Mouse (Mus musculus) kidney, adult 2 months (tissue): ENCODE results near the gene Mymk. TPM values are rescaled to one million over a fixed set of nuclear protein-coding genes. Genes with fewer than 3 reads are reported as not detected.
A peak's percentile ranks its signal among the peaks of the same experiment; 100 is the strongest.

ENCODE experiments used
- DNase-seq: peaks from one replicate; pipeline ENCODE4 v3.0.0; 2021
- H3K27ac ChIP-seq: fragments of 200-500 bp; 2 replicates; pipeline ENCODE4 v1.5.1; 2012; ENCODE audit warnings: low read depth, low read length, control low read depth, inconsistent platforms; ENCODE audit not compliant: insufficient read depth
- H3K27me3 ChIP-seq: fragments of 200-500 bp; replicated peaks from 2 replicates; pipeline ENCODE4 v1.6.1; 2012; ENCODE audit warnings: mild to moderate bottlenecking, moderate library complexity, low read length, inconsistent platforms; ENCODE audit not compliant: control insufficient read depth, insufficient read depth
- H3K36me3 ChIP-seq: fragments of 200-500 bp; 2 replicates; pipeline ENCODE4 v1.6.1; 2012; ENCODE audit warnings: mild to moderate bottlenecking, moderate library complexity, low read length, inconsistent platforms; ENCODE audit not compliant: control insufficient read depth, insufficient read depth
- H3K4me1 ChIP-seq: fragments of 200-500 bp; 2 replicates; pipeline ENCODE4 v1.6.1; 2011; ENCODE audit warnings: low read length; ENCODE audit not compliant: control insufficient read depth, insufficient read depth
- H3K4me3 ChIP-seq: fragments of 200-500 bp; 2 replicates; pipeline ENCODE4 v1.5.1; 2011; ENCODE audit warnings: mild to moderate bottlenecking, low read depth, low read length, control low read depth; ENCODE audit not compliant: insufficient read depth
- CTCF ChIP-seq: fragments of 200-500 bp; conservative IDR thresholded peaks from 2 replicates; pipeline ENCODE4 v1.5.1; 2011; ENCODE audit warnings: low read depth, mild to moderate bottlenecking, control low read depth, low read length, moderate library complexity, mixed read lengths; ENCODE audit not compliant: insufficient read depth, insufficient read length
- POLR2A ChIP-seq: fragments of 200-500 bp; IDR thresholded peaks from one replicate; pipeline ENCODE4 v1.6.1; 2011; ENCODE audit warnings: low read depth, low read length, control low read depth
- WGBS: fragments of 180-500 bp; shearing (Covaris S2); methylation state at CpG from one replicate; pipeline ENCODE4 v1.1.7; 2018; 5-methylcytosine and 5-hydroxymethylcytosine counted together
- polyA plus RNA-seq: library from polyadenylated mRNA; depleted of rRNA; stranded (reverse); fragments of >200 nt; gene quantifications from 2 replicates; pipeline ENCODE4 v1.2.3, GENCODE M21; 2012

The Mymk gene
- polyA plus RNA-seq, 1 experiment: 0.09 TPM

DNA sequence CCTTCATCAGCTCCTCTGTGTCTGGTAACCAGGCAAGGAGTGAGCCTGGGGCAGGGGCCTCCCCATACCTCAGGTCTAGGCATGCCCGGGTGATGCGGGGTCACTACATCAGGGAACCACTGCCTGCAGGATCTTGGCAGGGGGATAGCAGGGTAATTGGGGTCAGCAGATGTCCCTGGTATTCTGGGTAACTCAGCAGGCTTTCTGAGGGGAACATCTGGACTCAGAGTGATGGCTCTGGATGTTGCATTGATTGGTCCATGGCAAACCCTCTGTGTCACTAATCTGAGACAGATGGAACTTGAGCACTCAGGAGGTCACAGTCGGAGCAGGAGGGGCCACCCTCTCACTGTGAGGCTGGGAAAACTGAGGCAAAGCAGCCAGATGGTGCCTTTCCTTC lies 34.8 kb upstream of the Mymk start:
- 70% methylated on average over 3 of the region's 3 CpGs for WGBS
- no peaks in the 10 kb centered on the region for H3K36me3 ChIP-seq
- H3K27ac ChIP-seq: no peak overlapping the region
- H3K4me3 ChIP-seq: no peak overlapping the region
- no peaks in the 10 kb centered on the region for H3K4me1 ChIP-seq
- no peak for DNase-seq
- TF ChIP-seq POLR2A: no peak
- no peak for TF ChIP-seq CTCF
- H3K27me3 ChIP-seq: no peaks in the 10 kb centered on the region

DNA sequence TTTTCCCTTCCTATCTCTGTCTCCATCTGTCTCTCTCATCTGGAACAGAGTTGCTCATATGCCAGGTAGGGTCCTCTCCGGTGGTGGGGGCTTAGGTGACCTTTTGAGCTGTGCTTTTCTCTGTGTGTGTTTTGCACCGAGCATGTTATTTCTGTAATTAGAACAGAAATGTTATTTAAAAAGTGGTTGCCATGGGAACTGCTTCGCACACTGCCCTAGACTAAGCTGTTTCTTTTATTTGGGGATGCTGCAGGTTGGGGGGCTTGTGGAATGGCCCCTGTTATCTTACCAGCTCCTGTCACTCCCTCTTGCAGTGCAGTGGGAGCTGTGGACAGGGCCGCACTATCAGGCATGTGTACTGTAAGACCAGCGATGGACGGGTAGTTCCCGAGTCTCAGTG lies 31.6 kb upstream of the Mymk start:
- H3K36me3 ChIP-seq: no peaks in the 10 kb centered on the region
- no peak overlapping the region for H3K27ac ChIP-seq
- H3K4me3 ChIP-seq: no peak overlapping the region
- DNase-seq: no peak
- WGBS: 76% methylated on average over 7 of the region's 7 CpGs
- no peaks in the 10 kb centered on the region for H3K27me3 ChIP-seq
- no peaks in the 10 kb centered on the region for H3K4me1 ChIP-seq
- TF ChIP-seq POLR2A (no peak), CTCF (no peak)

DNA sequence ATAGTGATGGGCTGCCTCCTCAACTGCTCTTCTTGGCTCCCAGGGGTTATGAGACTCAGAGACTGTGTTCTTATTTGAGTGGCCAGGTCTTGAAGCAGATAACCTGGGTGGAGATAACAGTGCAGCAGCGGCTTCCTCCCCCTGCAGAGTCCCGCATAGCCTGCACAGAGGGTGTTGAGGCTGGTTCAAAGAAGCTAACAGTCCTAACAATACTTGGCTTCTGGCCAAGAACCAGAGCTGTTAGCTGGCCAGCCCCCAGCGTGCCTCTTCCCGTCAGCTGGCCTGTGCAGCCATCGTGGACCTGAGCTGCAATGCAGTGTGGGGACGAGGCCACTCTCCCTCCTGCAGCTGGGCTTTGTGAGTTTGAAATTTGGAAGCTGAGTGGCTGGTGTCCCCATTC lies 25.8 kb upstream of the Mymk start:
- peak; percentile 76 for DNase-seq
- no peak overlapping the region for H3K27ac ChIP-seq
- TF ChIP-seq CTCF: no peak
- TF ChIP-seq POLR2A: no peak
- H3K36me3 ChIP-seq: no peaks in the 10 kb centered on the region
- no peaks in the 10 kb centered on the region for H3K4me1 ChIP-seq
- H3K27me3 ChIP-seq: no peaks in the 10 kb centered on the region
- H3K4me3 ChIP-seq: no peak overlapping the region
- 23% methylated on average over 6 of the region's 6 CpGs for WGBS

DNA sequence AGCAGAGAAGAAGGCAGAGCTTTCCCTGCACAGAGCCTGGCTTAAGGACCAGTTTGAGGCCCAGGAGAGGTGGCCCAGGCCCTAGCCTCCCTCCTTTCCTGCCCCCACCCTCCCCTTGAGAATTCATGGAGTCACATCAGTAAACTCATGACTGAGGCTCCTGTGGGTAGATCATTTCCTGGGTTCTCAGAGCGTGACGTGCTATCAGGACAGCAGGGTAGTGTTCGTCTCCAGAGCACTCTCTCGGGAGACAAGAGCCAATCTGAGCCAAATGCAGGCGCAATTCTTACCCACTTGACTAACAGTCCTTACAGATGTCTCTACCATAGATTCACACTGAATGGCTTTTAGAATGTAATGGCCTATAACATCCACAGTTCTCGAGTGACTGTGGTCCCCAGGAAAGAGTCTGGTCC lies 25.3 kb upstream of the Mymk start:
- whole genome bisulfite sequencing: 51% methylated on average over 6 of the region's 6 CpGs
- H3K27ac ChIP-seq: no peak overlapping the region

DNA sequence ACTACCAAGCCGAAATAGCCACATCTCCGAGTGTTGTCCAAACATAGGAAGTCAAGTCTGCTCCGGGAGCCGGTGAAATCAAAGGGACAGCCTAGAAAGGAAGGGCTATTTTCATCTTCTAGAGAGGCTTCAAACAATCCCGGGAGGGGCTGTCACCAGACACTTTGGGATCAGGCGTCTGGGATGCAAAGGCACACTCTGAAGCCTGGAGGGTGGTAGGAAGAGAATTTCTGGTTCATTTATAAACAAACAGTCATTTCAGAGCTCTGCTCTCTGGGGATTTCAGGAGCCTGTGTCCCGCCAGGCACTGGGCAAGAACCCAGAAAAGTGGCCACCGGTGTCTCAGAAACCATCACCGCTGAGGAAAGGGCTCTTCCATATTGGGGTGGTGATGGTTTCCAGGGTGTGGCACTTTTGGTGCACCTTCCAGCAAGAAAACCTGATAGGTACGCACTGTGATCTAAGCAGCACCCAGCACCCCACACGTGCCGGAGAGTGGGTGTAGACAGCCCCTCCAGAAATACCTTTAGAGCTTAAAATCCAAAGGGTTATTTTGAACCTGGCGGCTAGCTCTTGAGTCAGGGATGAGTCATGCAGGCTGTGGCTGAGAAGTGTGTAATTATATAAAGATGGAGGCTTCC lies 24.5 kb upstream of the Mymk start:
- Histone ChIP-seq H3K27me3 (no peaks in the 10 kb centered on the region), H3K36me3 (no peaks in the 10 kb centered on the region), H3K4me3 (no peak overlapping the region), H3K4me1 (no peaks in the 10 kb centered on the region), H3K27ac (no peak overlapping the region; the same call in 1 of the 2 replicates)
- TF ChIP-seq CTCF: no peak
- TF ChIP-seq POLR2A: no peak
- DNase-seq: peak; percentile 71
- WGBS: 52% methylated on average over 13 of the region's 13 CpGs

More for the DNA sequence above, 25.3 kb upstream of the Mymk start:
- no peak for DNase-seq
- H3K36me3 ChIP-seq: no peaks in the 10 kb centered on the region
- no peaks in the 10 kb centered on the region for H3K4me1 ChIP-seq
- no peak for TF ChIP-seq CTCF
- no peak for TF ChIP-seq POLR2A
- no peak overlapping the region for H3K4me3 ChIP-seq
- no peaks in the 10 kb centered on the region for H3K27me3 ChIP-seq

DNA sequence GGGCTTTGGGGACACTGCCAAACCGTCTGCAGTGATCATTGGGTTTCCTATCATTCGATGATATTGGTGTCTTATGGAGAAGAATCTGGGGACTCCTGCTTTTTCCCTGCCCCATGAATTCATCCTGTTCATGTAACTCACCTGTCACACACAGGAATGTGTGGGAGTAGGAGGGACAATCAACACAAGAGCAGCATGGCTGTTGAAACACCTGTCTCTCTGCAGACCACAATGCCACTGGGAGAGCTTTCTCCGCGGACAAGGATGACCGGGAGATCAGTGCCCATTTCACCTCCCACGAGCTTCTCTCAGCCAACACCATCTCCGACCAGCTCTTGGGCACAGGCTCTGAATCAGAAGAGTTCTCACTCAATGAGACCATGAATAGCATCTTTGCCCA lies 23.2 kb upstream of the Mymk start:
- Histone ChIP-seq H3K27ac (no peak overlapping the region), H3K27me3 (no peaks in the 10 kb centered on the region), H3K36me3 (no peaks in the 10 kb centered on the region), H3K4me3 (no peak overlapping the region), H3K4me1 (no peaks in the 10 kb centered on the region)
- 89% methylated on average over 7 of the region's 7 CpGs for WGBS
- no peak for DNase-seq
- TF ChIP-seq CTCF (no peak), POLR2A (no peak)

DNA sequence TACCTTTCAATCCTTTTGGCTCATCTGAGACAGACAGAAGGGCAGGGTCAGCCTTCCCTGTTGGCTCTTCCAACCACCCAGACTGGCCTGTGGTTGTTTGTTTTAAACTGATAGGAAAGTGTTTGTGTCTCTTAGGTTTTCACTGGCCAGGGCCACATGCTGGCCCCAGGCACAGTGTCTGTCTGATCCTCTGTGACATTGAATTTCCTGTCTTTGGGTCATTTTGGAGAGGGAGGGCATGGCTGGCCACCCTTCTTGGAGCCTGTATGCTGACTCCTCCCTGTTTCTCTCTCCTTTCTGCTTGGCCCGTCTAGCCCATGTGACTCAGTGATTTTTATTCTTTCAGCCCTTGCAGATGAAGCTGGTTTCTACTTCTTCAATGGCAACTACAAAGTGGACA lies 17.3 kb upstream of the Mymk start:
- TF ChIP-seq POLR2A: no peak
- TF ChIP-seq CTCF: no peak
- DNase-seq: peak; percentile 40
- Histone ChIP-seq H3K27me3 (no peaks in the 10 kb centered on the region), H3K27ac (peak overlapping the region; percentile 71), H3K36me3 (no peaks in the 10 kb centered on the region), H3K4me3 (no peak overlapping the region), H3K4me1 (peaks cover 6% of the 10 kb centered on the region; the same call in 1 of the 2 replicates)
- 54% methylated on average over 1 of the region's 1 CpGs for WGBS
